Mouse (Mus musculus): ENCODE data around the gene Spata21. TPM values are rescaled to one million over a fixed set of nuclear protein-coding genes. Genes with fewer than 3 reads are reported as not detected.
A peak's percentile ranks its signal among the peaks of the same experiment; 100 is the strongest.

Spata21 gene
- polyA plus RNA-seq, 1 experiment from 2014 or later = 0.20 TPM

DNA sequence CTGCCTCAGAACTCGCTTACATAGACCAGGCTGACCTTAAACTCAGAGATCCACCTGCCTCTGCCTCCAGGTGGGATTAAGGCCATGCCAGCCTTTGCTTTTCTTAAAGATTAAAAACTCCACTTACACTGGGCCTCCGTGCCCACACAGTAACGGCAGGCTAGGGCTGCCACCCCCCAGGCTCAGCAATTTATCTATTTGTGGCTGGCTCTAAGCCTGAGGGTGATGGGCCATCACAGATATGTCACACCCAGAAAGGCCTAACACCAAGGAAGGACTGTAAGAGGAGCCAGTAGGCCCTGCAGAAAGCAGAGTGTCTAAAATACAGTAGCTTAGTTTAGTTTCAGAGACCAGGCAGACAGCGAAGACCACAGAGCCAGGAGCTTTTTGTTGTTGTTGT is 14.0 kb upstream of the Spata21 start:
- Histone ChIP-seq H3K36me3 (ENCODE audit: insufficient read depth) (peaks cover 52% of the 10 kb centered on the region), H3K9me3 (ENCODE audit: low read depth, low read length) (no peaks in the 10 kb centered on the region), H3K4me1 (ENCODE audit: insufficient read depth) (peaks cover 7% of the 10 kb centered on the region; the same call in 1 of the 2 replicates), H3K9ac (no peak overlapping the region), H3K27ac (ENCODE audit: low read depth) (no peak overlapping the region), H3K4me3 (ENCODE audit: low read depth, low read length) (no peak overlapping the region), H3K4me2 (no peak overlapping the region), H3K27me3 (ENCODE audit: insufficient read depth, low read length) (no peaks in the 10 kb centered on the region)
- no peak for DNase-seq
- ATAC-seq (ENCODE audit: insufficient read depth) = no peak
- WGBS = 85% methylated on average over 4 of the region's 4 CpGs
- TF ChIP-seq CTCF (IDR thresholded peaks at IDR 0.05; ENCODE audit: low read depth) = no peak

GRCm38 (mm10) chr4:141076761-141077506 is 11.2 kb upstream of the Spata21 start:
- Histone ChIP-seq H3K9me3 (ENCODE audit: low read depth, low read length) (no peaks in the 10 kb centered on the region), H3K4me1 (ENCODE audit: insufficient read depth) (peaks cover 7% of the 10 kb centered on the region; the same call in 1 of the 2 replicates), H3K27ac (ENCODE audit: low read depth) (no peak overlapping the region), H3K4me3 (ENCODE audit: low read depth, low read length) (peak overlapping the region; percentile 98), H3K9ac (peak overlapping the region; percentile 89), H3K27me3 (ENCODE audit: insufficient read depth, low read length) (no peaks in the 10 kb centered on the region), H3K4me2 (peak overlapping the region; percentile 97), H3K36me3 (ENCODE audit: insufficient read depth) (peaks cover 26% of the 10 kb centered on the region)
- WGBS = 72% methylated on average over 17 of the region's 17 CpGs
- DNase-seq (no peak), ATAC-seq (ENCODE audit: insufficient read depth) (no peak)
- no peak for TF ChIP-seq CTCF (IDR thresholded peaks at IDR 0.05; ENCODE audit: low read depth)

DNA sequence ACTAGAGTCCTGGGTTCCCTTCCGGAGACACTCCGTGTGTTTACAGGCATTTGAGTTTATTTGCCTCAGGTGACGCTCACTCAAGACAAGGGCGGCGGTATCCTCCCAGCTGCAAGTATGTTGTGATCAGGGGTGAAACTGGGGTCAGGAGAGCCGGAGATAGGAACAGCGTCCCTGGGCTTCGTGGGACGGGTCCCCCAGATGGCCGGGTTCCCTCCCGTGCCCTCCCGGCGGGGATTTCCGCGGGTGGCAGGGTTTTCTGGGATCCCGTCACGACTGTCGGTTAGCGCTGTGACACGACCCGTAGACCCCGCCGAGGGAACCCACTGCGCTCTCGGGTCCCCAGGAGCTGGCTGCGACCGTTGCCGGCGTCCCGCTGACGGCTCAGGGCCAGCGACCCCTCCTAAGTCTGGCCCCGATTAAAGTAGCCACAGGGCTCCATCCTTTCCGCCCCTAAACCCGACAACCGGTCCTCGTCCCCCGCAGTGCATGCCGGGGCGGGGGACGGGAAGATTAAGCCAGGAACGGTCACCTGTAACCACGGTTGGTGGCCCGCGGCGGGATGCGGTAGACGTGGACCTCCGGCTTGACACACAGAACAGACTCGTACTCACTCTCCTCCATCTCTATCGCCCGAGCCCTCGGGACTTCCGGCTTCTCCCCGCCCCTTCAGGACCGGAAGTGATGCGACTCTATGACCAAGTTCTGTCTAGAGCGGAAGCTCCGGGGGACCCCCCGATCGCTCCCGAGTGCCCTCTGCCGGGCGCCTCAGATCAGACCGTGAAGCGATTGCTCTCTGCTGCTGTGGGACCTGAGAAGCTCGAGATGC is 10.2 kb upstream of the Spata21 start, which contains the start of gene Necap2:
Gene Necap2, minus strand, starts transcription at position 677 of the 829 bp plus-strand sequence.
- peak within 1 kb of the TSS; percentile 97 for H3K4me2 ChIP-seq
- peak within 1 kb of the TSS; percentile 98 for H3K4me3 ChIP-seq (ENCODE audit: low read depth, low read length)
- H3K27me3 ChIP-seq (ENCODE audit: insufficient read depth, low read length) = no peaks in the 10 kb centered on the region
- ATAC-seq (ENCODE audit: insufficient read depth) (peak; percentile 96), DNase-seq (peak; percentile 99)
- peak within 1 kb of the TSS; percentile 42; the same call in 1 of the 2 replicates for H3K27ac ChIP-seq (ENCODE audit: low read depth)
- peak within 1 kb of the TSS; percentile 89 for H3K9ac ChIP-seq
- TF ChIP-seq CTCF (IDR thresholded peaks at IDR 0.05; ENCODE audit: low read depth) = peak; percentile 78
- H3K4me1 ChIP-seq (ENCODE audit: insufficient read depth) = peaks cover 7% of the 10 kb centered on the region; the same call in 1 of the 2 replicates
- H3K36me3 ChIP-seq (ENCODE audit: insufficient read depth) = peaks cover 17% of the 10 kb centered on the region
- no peaks in the 10 kb centered on the region for H3K9me3 ChIP-seq (ENCODE audit: low read depth, low read length)
- 1% methylated on average over 67 of the region's 67 CpGs for WGBS

- no peak for ATAC-seq (ENCODE audit: insufficient read depth)
- H3K27me3 ChIP-seq (ENCODE audit: insufficient read depth, low read length) = no peaks in the 10 kb centered on the region
- H3K27ac ChIP-seq (ENCODE audit: low read depth) = no peak overlapping the region
- no peak for TF ChIP-seq CTCF (IDR thresholded peaks at IDR 0.05; ENCODE audit: low read depth)
- H3K4me1 ChIP-seq (ENCODE audit: insufficient read depth) = peaks cover 7% of the 10 kb centered on the region; the same call in 1 of the 2 replicates
- 0 out of 2 replicates have a peak overlapping the region, but pooled peaks have one; percentile 0 for H3K4me2 ChIP-seq
- H3K4me3 ChIP-seq (ENCODE audit: low read depth, low read length) = peak overlapping the region; percentile 98; the same call in 1 of the 2 replicates
- DNase-seq = no peak
- peaks cover 9% of the 10 kb centered on the region for H3K36me3 ChIP-seq (ENCODE audit: insufficient read depth)
- H3K9me3 ChIP-seq (ENCODE audit: low read depth, low read length) = no peaks in the 10 kb centered on the region
- WGBS = 70% methylated on average over 18 of the region's 18 CpGs
- no peak overlapping the region for H3K9ac ChIP-seq
Measured at GRCm38 (mm10) chr4:141078510-141079137, 9.5 kb upstream of the Spata21 start.

- Histone ChIP-seq H3K4me1 (ENCODE audit: insufficient read depth) (no peaks in the 10 kb centered on the region), H3K27ac (ENCODE audit: low read depth) (no peak overlapping the region), H3K4me3 (ENCODE audit: low read depth, low read length) (no peak overlapping the region), H3K9ac (no peak overlapping the region), H3K9me3 (ENCODE audit: low read depth, low read length) (no peaks in the 10 kb centered on the region), H3K36me3 (ENCODE audit: insufficient read depth) (no peaks in the 10 kb centered on the region), H3K27me3 (ENCODE audit: insufficient read depth, low read length) (no peaks in the 10 kb centered on the region), H3K4me2 (no peak overlapping the region)
- 57% methylated on average over 10 of the region's 10 CpGs for WGBS
- ATAC-seq (ENCODE audit: insufficient read depth) (no peak), DNase-seq (no peak)
- TF ChIP-seq CTCF (IDR thresholded peaks at IDR 0.05; ENCODE audit: low read depth) = no peak
Measured at GRCm38 (mm10) chr4:141086862-141087261, 1.3 kb upstream of the Spata21 start.

DNA sequence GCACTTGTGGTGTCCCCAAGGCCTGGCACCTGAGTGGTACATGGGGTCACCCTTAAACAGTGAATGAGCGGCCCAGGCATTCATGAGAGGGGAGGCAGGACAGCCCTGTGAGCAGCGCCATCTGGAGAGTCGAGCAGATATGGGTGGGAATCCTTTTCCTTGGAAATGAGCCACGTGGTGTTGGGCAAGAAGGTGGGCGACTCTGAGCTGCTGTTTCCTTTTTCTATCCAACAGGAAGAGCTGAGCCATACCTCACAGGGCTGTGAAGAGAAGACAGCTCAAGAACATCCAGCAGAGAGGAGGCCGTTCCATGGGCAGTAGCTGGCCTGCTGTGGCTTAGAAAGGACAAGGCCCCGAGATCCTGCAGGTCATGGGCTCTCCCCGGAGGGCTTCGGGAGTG is 581 bp downstream of the Spata21 start:
- DNase-seq (no peak), ATAC-seq (ENCODE audit: insufficient read depth) (no peak)
- no peak overlapping the region for H3K4me3 ChIP-seq (ENCODE audit: low read depth, low read length)
- H3K27me3 ChIP-seq (ENCODE audit: insufficient read depth, low read length) = no peaks in the 10 kb centered on the region
- H3K36me3 ChIP-seq (ENCODE audit: insufficient read depth) = no peaks in the 10 kb centered on the region
- TF ChIP-seq CTCF (IDR thresholded peaks at IDR 0.05; ENCODE audit: low read depth) = no peak
- H3K9me3 ChIP-seq (ENCODE audit: low read depth, low read length) = no peaks in the 10 kb centered on the region
- no peak overlapping the region for H3K27ac ChIP-seq (ENCODE audit: low read depth)
- no peaks in the 10 kb centered on the region for H3K4me1 ChIP-seq (ENCODE audit: insufficient read depth)
- H3K4me2 ChIP-seq = no peak overlapping the region
- 50% methylated on average over 9 of the region's 9 CpGs for WGBS
- no peak overlapping the region for H3K9ac ChIP-seq
